Mouse (Mus musculus): Measurements from ENCODE around the gene C530008M17Rik. TPM values are rescaled to one million over a fixed set of nuclear protein-coding genes. Genes with fewer than 3 reads are reported as not detected.

The C530008M17Rik gene
- total and polyA plus RNA-seq, 3 experiments: 0.04 to 0.44 TPM; not detected in 1

DNA sequence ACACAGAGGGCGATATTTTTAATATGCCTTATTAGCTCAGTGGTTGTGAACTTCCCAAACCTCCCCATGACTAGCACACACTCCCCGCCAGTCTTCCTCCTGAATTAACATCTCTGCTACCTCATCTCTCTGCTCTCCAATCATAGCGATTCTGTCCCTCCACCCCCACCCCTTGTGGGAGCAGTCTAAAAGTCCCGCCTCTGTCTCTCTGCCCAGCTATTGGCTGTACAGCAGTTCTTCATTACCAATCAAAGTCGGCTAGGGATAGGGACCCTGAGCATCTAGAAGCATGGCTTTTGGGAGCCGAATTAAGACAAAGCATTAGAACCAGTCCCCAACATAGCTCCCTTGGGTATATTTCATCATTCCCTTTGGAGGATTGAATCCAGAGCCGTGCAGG, 91.5 kb downstream of the C530008M17Rik start:
- Histone ChIP-seq H3K79me2 (replicated peaks; ENCODE audit: control insufficient read depth, extremely low read depth, insufficient read depth, poor library complexity, severe bottlenecking) (no peaks in the 10 kb centered on the region), H3K4me3 (replicated peaks in 1 of 3; ENCODE audit: low read depth in 2 of 3, low read length in 2 of 3, poor library complexity in 1 of 3) (no peak overlapping the region), H3K4me1 (ENCODE audit: control insufficient read depth in 1 of 2, insufficient read depth in 2 of 2) (peaks cover 0 to 3% of the 10 kb centered on the region in 2 experiments; a peak in 1 of 4 replicates), H3K36me3 (replicated peaks in 1 of 2; ENCODE audit: control insufficient read depth in 1 of 2, insufficient read depth in 1 of 2, low read length in 1 of 2) (no peaks in the 10 kb centered on the region), H3K27me3 (replicated peaks) (no peaks in the 10 kb centered on the region), H3K9ac (ENCODE audit: insufficient read depth, low read depth) (no peak overlapping the region), H3K9me3 (replicated peaks; ENCODE audit: low read length) (no peaks in the 10 kb centered on the region), H3K4me2 (ENCODE audit: insufficient read depth, low read depth, poor library complexity, severe bottlenecking) (no peak overlapping the region), H3K27ac (ENCODE audit: insufficient read depth, low read depth) (no peak overlapping the region)
- no peak for TF ChIP-seq SIN3A (IDR thresholded peaks at IDR 0.05; ENCODE audit: low read length)
- TF ChIP-seq ZMIZ1 (IDR thresholded peaks at IDR 0.05; ENCODE audit: low read depth, low read length): no peak
- no peak for TF ChIP-seq MAZ (IDR thresholded peaks at IDR 0.05; ENCODE audit: low read depth, low read length)
- TF ChIP-seq ZKSCAN1 (IDR thresholded peaks at IDR 0.05; ENCODE audit: borderline replicate concordance, low read depth, low read length): no peak
- no peak for TF ChIP-seq E2F4 (IDR thresholded peaks at IDR 0.05; ENCODE audit: insufficient replicate concordance, low read depth, low read length)
- TF ChIP-seq ZC3H11A (IDR thresholded peaks at IDR 0.05; ENCODE audit: low read depth, low read length): no peak
- no peak for TF ChIP-seq POLR2AphosphoS2 (IDR thresholded peaks at IDR 0.05; ENCODE audit: low read depth, low read length)
- no peak for TF ChIP-seq BHLHE40 (IDR thresholded peaks at IDR 0.05; ENCODE audit: low read depth, low read length)
- no peak for TF ChIP-seq JUND (conservative IDR thresholded peaks at IDR 0.05; ENCODE audit: low read depth, low read length)
- TF ChIP-seq KAT2A (IDR thresholded peaks at IDR 0.05; ENCODE audit: insufficient replicate concordance, low read length): no peak
- DNase-seq (ENCODE audit: extremely low read depth): no peak
- dilution Hi-C loops (cut with MboI; ENCODE audit: extremely low pct_ligation_motif_present, extremely low pct_unique_long_range_greater_than_20kb, low sequenced_read_pairs) (no loop called here), in situ Hi-C loops (cut with MboI; ENCODE audit: low pct_ligation_motif_present, low pct_unique_long_range_greater_than_20kb, low sequenced_read_pairs) (no loop called here)

DNA sequence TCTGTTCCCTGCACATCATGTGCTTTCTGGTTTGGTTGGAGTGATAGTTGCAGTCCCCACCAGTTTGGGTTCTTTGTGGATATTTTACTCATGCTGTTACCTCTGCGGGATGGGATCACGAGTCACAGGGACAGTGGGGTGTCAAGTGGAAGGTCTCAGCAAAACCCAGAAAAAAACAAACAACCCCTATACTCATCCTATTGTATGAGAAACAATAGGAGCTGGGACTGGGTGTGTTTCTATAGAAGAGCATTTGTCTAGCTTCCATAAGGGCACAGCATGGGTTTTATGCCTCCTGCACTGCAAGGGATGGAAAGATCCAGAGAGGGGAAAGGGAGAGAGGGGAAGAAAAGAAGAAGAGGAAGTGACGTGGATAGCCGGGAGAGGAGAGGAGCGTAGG, 96.0 kb downstream of the C530008M17Rik start:
- no peak overlapping the region for H3K27ac ChIP-seq (ENCODE audit: insufficient read depth, low read depth)
- no peaks in the 10 kb centered on the region for H3K79me2 ChIP-seq (replicated peaks; ENCODE audit: control insufficient read depth, extremely low read depth, insufficient read depth, poor library complexity, severe bottlenecking)
- H3K9me3 ChIP-seq (replicated peaks; ENCODE audit: low read length): peaks cover 4% of the 10 kb centered on the region
- H3K4me3 ChIP-seq (replicated peaks in 1 of 3; ENCODE audit: low read depth in 2 of 3, low read length in 2 of 3, poor library complexity in 1 of 3): no peak overlapping the region
- TF ChIP-seq MEF2A (IDR thresholded peaks at IDR 0.05; ENCODE audit: borderline replicate concordance, low read depth, low read length) (no peak), KAT2A (IDR thresholded peaks at IDR 0.05; ENCODE audit: insufficient replicate concordance, low read length) (no peak), BHLHE40 (IDR thresholded peaks at IDR 0.05; ENCODE audit: low read depth, low read length) (no peak), TCF12 (IDR thresholded peaks at IDR 0.05; ENCODE audit: low read depth, low read length) (no peak), ZC3H11A (IDR thresholded peaks at IDR 0.05; ENCODE audit: low read depth, low read length) (no peak), USF1 (IDR thresholded peaks at IDR 0.05; ENCODE audit: low read depth, low read length) (no peak), E2F4 (IDR thresholded peaks at IDR 0.05; ENCODE audit: insufficient replicate concordance, low read depth, low read length) (no peak), ELF1 (IDR thresholded peaks at IDR 0.05; ENCODE audit: low read depth, low read length) (no peak), PAX5 (IDR thresholded peaks at IDR 0.05; ENCODE audit: low read length) (no peak), MYC (IDR thresholded peaks at IDR 0.05; ENCODE audit: low read depth, low read length) (no peak), NRF1 (IDR thresholded peaks at IDR 0.05; ENCODE audit: low read depth, low read length) (no peak), MXI1 (IDR thresholded peaks at IDR 0.05; ENCODE audit: low read depth, low read length) (no peak), EP300 (IDR thresholded peaks at IDR 0.05; ENCODE audit: low read length) (no peak), GABPA (IDR thresholded peaks at IDR 0.05; ENCODE audit: insufficient replicate concordance, low read depth, low read length) (no peak), USF2 (conservative IDR thresholded peaks at IDR 0.05; ENCODE audit: low read depth, low read length) (no peak), POLR2AphosphoS2 (IDR thresholded peaks at IDR 0.05; ENCODE audit: low read depth, low read length) (no peak)
- 0 out of 4 replicates have a peak, but pooled peaks cover 0 to 4% of the 10 kb centered on the region in 2 experiments for H3K4me1 ChIP-seq (ENCODE audit: control insufficient read depth in 1 of 2, insufficient read depth in 2 of 2)
- H3K9ac ChIP-seq (ENCODE audit: insufficient read depth, low read depth): no peak overlapping the region
- H3K4me2 ChIP-seq (ENCODE audit: insufficient read depth, low read depth, poor library complexity, severe bottlenecking): no peak overlapping the region
- H3K36me3 ChIP-seq (replicated peaks in 1 of 2; ENCODE audit: control insufficient read depth in 1 of 2, insufficient read depth in 1 of 2, low read length in 1 of 2): no peaks in the 10 kb centered on the region
- no peaks in the 10 kb centered on the region for H3K27me3 ChIP-seq (replicated peaks)
- dilution Hi-C loops (cut with MboI; ENCODE audit: extremely low pct_ligation_motif_present, extremely low pct_unique_long_range_greater_than_20kb, low sequenced_read_pairs): no loop called here
- DNase-seq (ENCODE audit: extremely low read depth): no peak
- in situ Hi-C loops (cut with MboI; ENCODE audit: low pct_ligation_motif_present, low pct_unique_long_range_greater_than_20kb, low sequenced_read_pairs): no loop called here

Data from CH12.LX (cell line).